Mouse (Mus musculus): ENCODE data around the gene Ripor1.
"Not testable (repeated sequence)": the region's sequence is repeated elsewhere in the genome, so short reads cannot be mapped to it uniquely, and the experiment has no call there.

The Ripor1 gene

GRCm38 (mm10) chr8:105604804-105605381 lies at the start of gene Ripor1:
Ripor1 (plus strand) TSS chr8:105605255.
- peak; percentile 64 to 84 for DNase-seq (ENCODE audit: low spot score in 2 of 2)

DNA sequence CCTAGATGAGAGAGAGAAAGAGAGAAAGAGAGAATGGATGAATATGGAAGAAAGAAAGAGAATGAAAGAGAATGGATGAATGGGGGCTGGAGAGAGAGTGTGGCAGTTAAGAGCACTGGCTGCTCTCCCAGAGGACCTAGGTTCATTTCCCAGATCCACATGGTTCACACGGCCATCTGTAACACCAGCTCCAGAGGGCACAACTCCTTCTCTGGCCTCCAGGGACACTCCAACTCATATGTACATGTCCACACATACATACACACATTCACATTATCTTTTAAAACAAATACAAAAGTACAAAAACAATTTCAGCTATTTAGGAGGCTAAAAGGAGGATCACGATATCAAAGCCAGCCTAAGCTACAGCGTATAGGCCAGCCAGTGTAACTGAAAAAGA lies 42.2 kb upstream of the Ripor1 start:
- no peak for DNase-seq (ENCODE audit: low spot score in 2 of 2)

DNA sequence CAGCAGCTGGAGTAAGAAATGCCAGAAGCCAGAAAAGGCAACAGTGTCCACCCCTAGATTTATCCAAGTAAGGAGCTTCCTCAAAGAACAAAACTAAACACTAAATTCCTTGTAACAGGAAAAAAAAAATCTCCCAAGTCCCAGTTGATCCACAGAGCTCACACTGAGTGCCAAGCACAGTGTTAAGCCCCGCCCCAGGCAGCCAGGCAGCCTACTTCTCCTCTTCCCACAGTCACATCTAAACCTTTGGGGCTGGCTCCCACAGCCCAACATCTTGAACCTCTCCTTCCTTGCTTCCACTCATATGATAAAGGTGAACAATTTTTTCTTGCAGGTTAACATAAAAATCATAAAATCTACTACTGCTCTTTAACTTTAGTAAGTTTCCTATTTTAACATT lies 41.2 kb upstream of the Ripor1 start:
- no peak for DNase-seq (ENCODE audit: low spot score in 2 of 2)

- DNase-seq (ENCODE audit: low spot score in 2 of 2) = not testable (repeated sequence)
Observed at GRCm38 (mm10) chr8:105564573-105565229, 40.4 kb upstream of the Ripor1 start.

- no peak for DNase-seq (ENCODE audit: low spot score in 2 of 2)
Observed at GRCm38 (mm10) chr8:105565401-105565881, 39.6 kb upstream of the Ripor1 start.

DNA sequence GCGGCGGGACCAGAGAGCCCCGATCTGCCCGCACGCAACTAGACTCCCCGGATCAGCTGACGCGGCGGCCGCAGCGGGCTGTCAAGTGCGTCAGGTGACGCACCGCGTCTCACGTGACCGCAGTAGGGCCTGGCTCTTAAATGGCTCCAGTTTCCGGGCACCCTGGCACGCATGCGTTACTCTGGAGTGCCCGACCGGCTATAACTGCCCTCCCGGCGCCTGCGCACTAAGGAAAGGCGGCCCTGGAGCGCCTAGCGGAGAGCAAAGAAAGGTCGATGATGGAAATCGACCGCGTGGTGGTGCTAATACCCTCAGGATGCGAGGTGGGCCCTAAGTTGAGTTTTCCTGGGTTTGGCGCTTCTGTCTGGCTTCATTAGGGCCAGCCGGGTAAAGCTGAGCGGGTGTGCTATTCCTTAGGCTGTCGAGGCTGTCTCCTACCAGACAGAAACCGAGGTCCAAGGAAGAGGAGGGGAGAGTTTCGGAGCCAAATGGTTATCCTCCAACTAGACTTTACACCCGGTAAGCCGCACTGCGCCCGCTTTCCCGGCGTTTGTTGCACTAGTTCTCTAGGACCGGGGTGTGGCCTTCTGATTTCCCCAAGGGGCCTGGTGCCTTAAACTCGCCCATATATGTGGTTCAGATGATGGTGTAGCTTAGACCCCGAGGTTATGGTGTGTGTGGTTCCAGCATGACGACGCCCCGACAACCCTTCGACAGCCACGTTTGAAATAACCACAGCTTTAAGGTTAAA lies 38.9 kb upstream of the Ripor1 start, which contains the start of gene Atp6v0d1:
Atp6v0d1 (minus strand) TSS at position 96 of the 751 bp plus-strand sequence.
- DNase-seq (ENCODE audit: low spot score in 2 of 2) = peak; percentile 95 to 98

DNA sequence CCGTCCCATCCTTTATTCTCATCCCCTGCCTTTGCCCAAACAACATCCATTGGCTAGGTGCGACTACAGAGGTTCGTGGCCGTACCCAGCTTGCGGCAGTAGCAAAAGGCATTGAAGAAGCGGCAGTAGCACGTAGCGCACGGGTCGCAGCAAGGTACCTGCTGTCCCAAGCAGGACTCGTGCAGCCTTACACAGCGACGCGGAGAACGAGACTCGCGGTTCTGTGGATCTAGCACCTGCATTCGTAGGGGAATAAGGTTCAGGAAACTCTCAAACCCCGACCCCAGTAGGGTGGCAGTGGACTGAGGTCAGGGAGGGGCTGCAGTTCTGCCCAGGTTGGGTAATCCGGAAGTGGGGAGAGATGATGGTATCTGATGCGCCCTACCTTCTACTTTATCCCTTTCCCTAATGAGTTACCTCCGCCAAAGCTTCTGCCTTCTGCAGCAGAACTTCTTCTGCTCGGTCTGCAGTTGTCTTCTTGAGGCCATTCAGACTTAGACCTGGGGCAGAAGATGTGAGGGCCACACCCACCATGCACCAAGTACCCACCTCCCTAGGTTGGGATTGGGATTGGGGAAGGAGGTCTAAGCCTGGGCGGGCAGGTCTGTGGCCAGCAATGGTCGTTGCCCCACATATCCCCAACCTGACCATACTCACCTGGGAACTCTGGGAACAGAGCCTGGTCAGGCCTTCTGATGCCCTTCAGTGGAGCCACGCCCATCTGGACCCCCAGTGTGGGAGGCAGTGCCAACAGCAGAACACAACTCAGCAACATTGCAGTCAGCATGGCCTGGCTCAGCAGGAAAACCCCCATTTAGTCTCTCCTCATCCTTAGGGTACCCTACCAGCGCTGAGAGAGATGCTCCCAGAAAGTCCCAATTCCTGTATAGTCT lies 38.1 kb upstream of the Ripor1 start:
- DNase-seq (ENCODE audit: low spot score in 2 of 2) = peak in 1 of 2 experiments; percentile 12

- no peak for DNase-seq (ENCODE audit: low spot score in 2 of 2)
Observed at GRCm38 (mm10) chr8:105571810-105572209, 33.2 kb upstream of the Ripor1 start.

GRCm38 (mm10) chr8:105573427-105573826 lies 31.6 kb upstream of the Ripor1 start:
- DNase-seq (ENCODE audit: low spot score in 2 of 2) = peak in 1 of 2 experiments; percentile 20

GRCm38 (mm10) chr8:105574741-105575140 lies 30.3 kb upstream of the Ripor1 start:
- DNase-seq (ENCODE audit: low spot score in 2 of 2) = no peak

DNA sequence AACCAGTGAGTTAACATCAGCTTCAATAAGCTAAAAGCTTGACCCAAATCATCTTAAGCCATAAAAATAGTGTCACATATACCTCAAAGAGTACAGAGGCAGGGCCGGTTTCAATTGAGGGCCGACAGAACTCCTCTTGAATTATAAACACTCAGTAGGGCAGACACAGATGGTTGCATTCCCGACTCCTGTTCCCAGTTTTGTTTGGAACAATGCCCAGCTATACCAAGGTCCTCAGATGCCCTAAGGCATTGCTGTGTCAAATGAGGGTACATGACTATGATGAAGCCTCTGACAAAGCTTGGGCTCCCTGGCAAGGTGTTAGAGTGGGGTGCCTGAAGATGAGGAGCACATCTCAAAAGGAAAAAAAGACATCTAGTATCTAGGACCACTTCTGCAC lies 29.5 kb upstream of the Ripor1 start:
- DNase-seq (ENCODE audit: low spot score in 2 of 2) = no peak

GRCm38 (mm10) chr8:105579719-105580118 lies 25.3 kb upstream of the Ripor1 start:
- no peak for DNase-seq (ENCODE audit: low spot score in 2 of 2)

DNA sequence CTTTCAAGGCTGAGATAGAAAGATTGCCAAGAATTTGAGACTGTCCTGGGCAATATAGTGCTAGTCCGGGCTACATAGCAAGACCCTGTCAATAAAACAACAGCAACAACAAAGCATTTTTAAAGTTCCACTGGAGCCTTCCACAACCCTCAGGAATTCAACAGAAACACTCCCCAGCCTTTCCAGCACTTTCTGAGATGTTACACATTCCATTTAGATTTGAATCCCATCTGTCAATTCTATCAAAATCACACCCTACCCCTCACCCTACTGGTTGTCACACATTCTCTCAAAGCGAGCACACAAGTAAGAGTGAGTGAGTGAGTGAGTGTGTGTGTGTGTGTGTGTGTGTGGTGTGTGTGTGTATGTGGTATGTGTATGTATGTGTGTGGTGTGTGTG lies 12.6 kb upstream of the Ripor1 start:
- no peak for DNase-seq (ENCODE audit: low spot score in 2 of 2)

DNA sequence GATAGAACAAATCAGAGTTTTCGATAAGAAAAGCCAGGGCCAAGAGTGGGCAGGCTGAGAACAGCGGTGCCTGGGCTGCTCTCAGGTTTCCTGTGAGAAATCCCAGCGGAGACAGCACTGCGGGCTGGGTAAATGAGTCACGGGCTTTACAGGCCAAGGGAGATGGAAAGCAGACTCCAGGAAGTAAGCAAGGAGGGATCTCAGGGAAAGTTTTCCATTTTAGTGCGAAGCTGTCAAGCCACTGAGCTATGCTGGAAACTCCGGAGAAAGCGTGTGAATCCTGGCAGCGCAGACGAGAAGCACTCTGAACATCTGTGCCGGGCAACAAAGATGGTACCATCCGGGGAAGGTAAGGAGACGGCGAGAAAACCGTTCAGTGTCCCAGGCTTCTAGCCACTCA lies 11.2 kb upstream of the Ripor1 start:
- DNase-seq (ENCODE audit: low spot score in 2 of 2) = no peak

- DNase-seq (ENCODE audit: low spot score in 2 of 2) = no peak
Observed at GRCm38 (mm10) chr8:105594451-105595242, 10.4 kb upstream of the Ripor1 start.

GRCm38 (mm10) chr8:105596362-105597034 lies 8.6 kb upstream of the Ripor1 start:
- DNase-seq (ENCODE audit: low spot score in 2 of 2) = peak in 1 of 2 experiments; percentile 44

GRCm38 (mm10) chr8:105598777-105599176 lies 6.3 kb upstream of the Ripor1 start:
- DNase-seq (ENCODE audit: low spot score in 2 of 2) = no peak

GRCm38 (mm10) chr8:105601301-105601700 lies 3.8 kb upstream of the Ripor1 start:
- DNase-seq (ENCODE audit: low spot score in 2 of 2) = no peak

DNA sequence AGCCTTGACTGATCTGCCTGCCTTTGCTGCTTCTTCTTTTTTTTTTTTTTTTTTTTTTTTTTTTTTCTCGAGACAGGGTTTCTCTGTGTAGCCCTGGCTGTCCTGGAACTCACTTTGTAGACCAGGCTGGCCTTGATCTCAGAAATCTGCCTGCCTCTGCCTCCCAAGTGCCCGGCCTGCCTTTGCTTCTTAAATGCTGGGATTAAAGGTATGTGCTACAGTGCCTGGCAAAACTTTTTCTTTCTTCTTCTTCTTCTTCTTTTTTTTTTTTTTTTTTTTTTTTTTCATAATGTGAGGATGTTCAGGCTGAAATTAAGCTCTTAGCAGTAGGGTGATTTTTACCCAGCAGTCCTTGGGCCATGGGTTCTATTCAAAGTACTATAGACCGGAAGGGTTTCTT lies 2.5 kb upstream of the Ripor1 start:
- not testable (repeated sequence) for DNase-seq (ENCODE audit: low spot score in 2 of 2)
